Mouse (Mus musculus) cerebellum, adult (tissue): ENCODE results near the gene Timp3.

Experiments used
- ATAC-seq: cut with Nextera tagmentation; 2 replicates; pipeline ENCODE4 v1.9.2; 2017; ENCODE audit warnings: mild to moderate bottlenecking, moderate library complexity, mixed read lengths; ENCODE audit not compliant: insufficient number of reproducible peaks, low FRiP score, low TSS enrichment

Timp3 gene

GRCm38 (mm10) chr10:86380626-86381025 lies 80.5 kb downstream of the Timp3 start:
- ATAC-seq: no peak

GRCm38 (mm10) chr10:86381150-86381921 lies 81.2 kb downstream of the Timp3 start:
- ATAC-seq: no peak

- ATAC-seq: no peak
Measured at GRCm38 (mm10) chr10:86381922-86382260, 81.7 kb downstream of the Timp3 start.

- ATAC-seq: no peak
Measured at GRCm38 (mm10) chr10:86384655-86385054, 84.5 kb downstream of the Timp3 start.

GRCm38 (mm10) chr10:86385656-86386055 lies 85.5 kb downstream of the Timp3 start:
- ATAC-seq: no peak

GRCm38 (mm10) chr10:86386232-86386631 lies 86.1 kb downstream of the Timp3 start:
- ATAC-seq: no peak

GRCm38 (mm10) chr10:86387821-86388440 lies 87.8 kb downstream of the Timp3 start:
- peak; percentile 69 for ATAC-seq

- ATAC-seq: no peak; the same call in 1 of the 2 replicates
Measured at GRCm38 (mm10) chr10:86388803-86389202, 88.6 kb downstream of the Timp3 start.

- ATAC-seq: no peak
Measured at GRCm38 (mm10) chr10:86389357-86389756, 89.2 kb downstream of the Timp3 start.

- no peak for ATAC-seq
Measured at GRCm38 (mm10) chr10:86389913-86390312, 89.7 kb downstream of the Timp3 start.

GRCm38 (mm10) chr10:86392399-86392798 lies 92.2 kb downstream of the Timp3 start:
- no peak for ATAC-seq

- ATAC-seq: no peak
Measured at GRCm38 (mm10) chr10:86397577-86398346, 97.6 kb downstream of the Timp3 start.

- ATAC-seq: no peak
Measured at GRCm38 (mm10) chr10:86398347-86398720, 98.2 kb downstream of the Timp3 start.
